Mouse (Mus musculus) brain, embryonic 14.5 days (tissue): Measurements from ENCODE around the gene Ccr4. TPM values are rescaled to one million over a fixed set of nuclear protein-coding genes. Genes with fewer than 3 reads are reported as not detected.

Experiments
- DNase-seq: peaks from one replicate; pipeline ENCODE4 v3.0.0-alpha.2; 2011; ENCODE audit warnings: low read depth
- CTCF ChIP-seq: fragments of 200-500 bp; IDR thresholded peaks from 2 replicates; pipeline ENCODE4 v1.5.1; 2012; ENCODE audit warnings: inconsistent platforms, mild to moderate bottlenecking, moderate library complexity, borderline replicate concordance; ENCODE audit not compliant: insufficient read depth, insufficient read length; ENCODE audit errors: extremely low read depth
- POLR2A ChIP-seq: fragments of 200-500 bp; IDR thresholded peaks from 2 replicates; pipeline ENCODE4 v1.6.1; 2012; ENCODE audit warnings: mild to moderate bottlenecking, inconsistent platforms, borderline replicate concordance; ENCODE audit not compliant: poor library complexity, insufficient read depth, insufficient read length, severe bottlenecking; ENCODE audit errors: extremely low read depth
- polyA plus RNA-seq: library from polyadenylated mRNA; depleted of rRNA; stranded (reverse); fragments of >200 nt; gene quantifications from 2 replicates; pipeline ENCODE4 v1.2.3, GENCODE M21; 2012; rRNA removed

The Ccr4 gene
- 0.05 TPM in 1 of 2 replicates, not detected in the other for polyA plus RNA-seq

GRCm38 (mm10) chr9:114504816-114505215 is at the start of gene Ccr4:
TSS of gene Ccr4 (minus strand) at chr9:114504916.
- DNase-seq, result no peak
- TF ChIP-seq POLR2A, result no peak
- TF ChIP-seq CTCF, result no peak

- no peak for TF ChIP-seq POLR2A
- no peak for TF ChIP-seq CTCF
- DNase-seq, result no peak
Measured at GRCm38 (mm10) chr9:114553828-114554227, 49.1 kb upstream of the Ccr4 start.

- no peak for TF ChIP-seq CTCF
- no peak for TF ChIP-seq POLR2A
- no peak for DNase-seq
Measured at GRCm38 (mm10) chr9:114550033-114550432, 45.3 kb upstream of the Ccr4 start.

- peak; percentile 47 for DNase-seq
- TF ChIP-seq CTCF, result no peak
- no peak for TF ChIP-seq POLR2A
Measured at GRCm38 (mm10) chr9:114549117-114549516, 44.4 kb upstream of the Ccr4 start.

- no peak for DNase-seq
- TF ChIP-seq POLR2A, result no peak
Measured at GRCm38 (mm10) chr9:114548496-114548895, 43.8 kb upstream of the Ccr4 start.

- TF ChIP-seq POLR2A, result no peak
- TF ChIP-seq CTCF, result no peak
- no peak for DNase-seq
Measured at GRCm38 (mm10) chr9:114547643-114548077, 42.9 kb upstream of the Ccr4 start.

GRCm38 (mm10) chr9:114546765-114547164 is 42.0 kb upstream of the Ccr4 start:
- TF ChIP-seq CTCF, result no peak
- TF ChIP-seq POLR2A, result no peak
- no peak for DNase-seq

- peak; percentile 71 for DNase-seq
- TF ChIP-seq CTCF (no peak), POLR2A (no peak)
Measured at GRCm38 (mm10) chr9:114544754-114545393, 40.2 kb upstream of the Ccr4 start.

GRCm38 (mm10) chr9:114543882-114544753 is 39.4 kb upstream of the Ccr4 start:
- no peak for TF ChIP-seq POLR2A
- TF ChIP-seq CTCF, result no peak
- DNase-seq, result no peak

- no peak for DNase-seq
- TF ChIP-seq CTCF, result no peak
- TF ChIP-seq POLR2A, result no peak
Measured at GRCm38 (mm10) chr9:114541279-114541741, 36.6 kb upstream of the Ccr4 start.

- TF ChIP-seq CTCF (no peak), POLR2A (no peak)
- no peak for DNase-seq
Measured at GRCm38 (mm10) chr9:114538996-114539563, 34.4 kb upstream of the Ccr4 start.
